Mouse (Mus musculus) thymus, adult 2 months (tissue): ENCODE measurements around the gene Kcns1. TPM values are rescaled to one million over a fixed set of nuclear protein-coding genes. Genes with fewer than 3 reads are reported as not detected.

Experiments
- DNase-seq: peaks from one replicate; pipeline ENCODE4 v3.0.0; 2021
- H3K27ac ChIP-seq: fragments of 200-500 bp; 2 replicates; pipeline ENCODE4 v1.5.1; 2012; ENCODE audit warnings: low read length, control low read depth; ENCODE audit not compliant: control insufficient read depth, insufficient read depth
- H3K27me3 ChIP-seq: fragments of 200-500 bp; 2 replicates; pipeline ENCODE4 v1.6.1; 2012; ENCODE audit warnings: mild to moderate bottlenecking, low read length, moderate library complexity, mixed read lengths; ENCODE audit not compliant: control insufficient read depth, insufficient read depth
- H3K36me3 ChIP-seq: fragments of 200-500 bp; 2 replicates; pipeline ENCODE4 v1.6.1; 2012; ENCODE audit warnings: mild to moderate bottlenecking, low read length, moderate library complexity; ENCODE audit not compliant: control insufficient read depth, insufficient read depth
- H3K4me1 ChIP-seq: fragments of 200-500 bp; replicated peaks from 2 replicates; pipeline ENCODE4 v1.6.1; 2012; ENCODE audit warnings: low read length; ENCODE audit not compliant: control insufficient read depth, insufficient read depth
- H3K4me3 ChIP-seq: fragments of 200-500 bp; 2 replicates; pipeline ENCODE4 v1.5.1; 2012; ENCODE audit warnings: mild to moderate bottlenecking, low read length, control low read depth, moderate library complexity; ENCODE audit not compliant: control insufficient read depth, insufficient read depth
- CTCF ChIP-seq: fragments of 200-500 bp; IDR thresholded peaks from 2 replicates; pipeline ENCODE4 v1.5.1; 2012; ENCODE audit warnings: mild to moderate bottlenecking, control low read depth, low read length, moderate library complexity, borderline replicate concordance; ENCODE audit not compliant: control insufficient read depth, poor library complexity, insufficient read depth; ENCODE audit errors: extremely low read depth
- POLR2A ChIP-seq: fragments of 200-500 bp; IDR thresholded peaks from 2 replicates; pipeline ENCODE4 v1.6.1; 2012; ENCODE audit warnings: mild to moderate bottlenecking, low read length, control low read depth, moderate library complexity; ENCODE audit not compliant: control insufficient read depth, poor library complexity, insufficient read depth; ENCODE audit errors: extremely low read depth
- WGBS: fragments of 180-500 bp; shearing (Covaris S2); methylation state at CpG from one replicate; pipeline ENCODE4 v1.1.7; 2018; 5-methylcytosine and 5-hydroxymethylcytosine counted together
- polyA plus RNA-seq: library from polyadenylated mRNA; depleted of rRNA; stranded (reverse); fragments of >200 nt; gene quantifications from 2 replicates; pipeline ENCODE4 v1.2.3, GENCODE M21; 2012

Kcns1 gene
- polyA plus RNA-seq, 1 experiment: 0.07 TPM

DNA sequence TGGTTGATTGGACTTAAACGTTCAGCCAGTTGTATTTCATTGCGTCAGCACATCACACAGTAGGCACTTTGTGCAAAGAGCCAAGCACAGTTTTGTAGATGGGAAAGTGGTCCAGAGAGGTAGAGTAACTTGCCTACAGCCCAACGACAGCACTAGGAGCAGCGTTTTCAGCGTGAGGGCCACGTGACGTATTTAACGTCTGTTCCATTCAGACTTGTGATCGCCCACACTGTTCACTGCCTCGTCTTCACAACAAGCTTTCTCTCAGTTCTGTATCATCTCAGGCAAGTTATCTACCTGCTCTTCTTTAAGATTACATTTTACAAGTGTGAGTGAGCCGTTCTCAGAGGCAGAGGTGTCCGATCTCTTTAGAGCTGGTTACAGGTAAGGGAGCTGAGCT is 24.4 kb downstream of the Kcns1 start:
- peaks cover 55% of the 10 kb centered on the region for H3K36me3 ChIP-seq
- 97% methylated on average over 12 of the region's 12 CpGs for WGBS
- no peak for TF ChIP-seq POLR2A
- no peak for TF ChIP-seq CTCF

DNA sequence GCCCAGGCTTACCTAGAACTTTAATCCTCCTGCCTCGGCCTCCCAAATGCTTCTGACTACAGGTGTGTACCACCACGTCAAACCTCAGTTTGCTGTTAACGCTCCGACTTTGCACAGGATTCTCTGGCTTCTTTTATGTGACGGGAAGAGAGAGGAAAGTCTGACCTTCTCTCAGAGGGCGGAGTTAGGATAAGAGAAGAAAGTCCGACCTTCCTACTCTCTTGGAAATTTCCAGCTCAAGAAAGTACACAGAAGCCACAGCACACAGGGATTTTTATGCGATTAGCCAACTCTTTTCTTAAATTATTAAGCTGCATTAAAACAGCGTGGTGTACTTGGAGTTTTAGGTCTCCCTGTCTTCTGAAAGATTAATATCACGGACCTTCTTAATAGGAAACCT is 26.4 kb downstream of the Kcns1 start:
- H3K27me3 ChIP-seq: no peaks in the 10 kb centered on the region
- no peak for DNase-seq
- H3K4me3 ChIP-seq: no peak overlapping the region
- no peak overlapping the region for H3K27ac ChIP-seq
- no peaks in the 10 kb centered on the region for H3K4me1 ChIP-seq
- 96% methylated on average over 10 of the region's 10 CpGs for WGBS
- H3K36me3 ChIP-seq: peaks cover 51% of the 10 kb centered on the region
- TF ChIP-seq POLR2A (no peak), CTCF (no peak)

More for the DNA sequence above, 24.4 kb downstream of the Kcns1 start:
- Histone ChIP-seq H3K27ac (no peak overlapping the region), H3K4me3 (no peak overlapping the region), H3K4me1 (no peaks in the 10 kb centered on the region), H3K27me3 (no peaks in the 10 kb centered on the region)
- no peak for DNase-seq

DNA sequence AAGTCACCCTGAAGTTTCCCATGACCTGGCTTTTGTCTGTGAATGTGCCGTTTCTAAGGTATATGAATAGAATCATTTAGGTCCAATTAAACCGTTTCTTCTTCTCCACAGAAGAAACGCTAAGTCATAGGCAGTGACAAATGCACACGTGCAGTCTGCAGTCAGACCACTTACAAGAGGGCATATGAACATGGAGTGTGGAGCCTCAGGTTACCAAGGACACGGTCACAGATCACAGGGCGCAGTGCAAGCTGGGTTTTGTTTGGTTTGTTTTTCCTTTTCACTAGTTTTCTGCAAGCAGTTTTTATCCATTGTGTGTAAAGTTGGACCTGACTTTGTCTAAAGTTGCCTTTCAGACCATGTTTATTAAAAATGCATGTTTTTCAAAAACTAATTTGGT is 26.9 kb downstream of the Kcns1 start:
- TF ChIP-seq CTCF (no peak), POLR2A (no peak)
- DNase-seq: no peak
- WGBS: 79% methylated on average over 6 of the region's 6 CpGs
- no peak overlapping the region for H3K4me3 ChIP-seq
- H3K27me3 ChIP-seq: no peaks in the 10 kb centered on the region
- H3K27ac ChIP-seq: no peak overlapping the region
- H3K4me1 ChIP-seq: no peaks in the 10 kb centered on the region
- peaks cover 51% of the 10 kb centered on the region for H3K36me3 ChIP-seq

DNA sequence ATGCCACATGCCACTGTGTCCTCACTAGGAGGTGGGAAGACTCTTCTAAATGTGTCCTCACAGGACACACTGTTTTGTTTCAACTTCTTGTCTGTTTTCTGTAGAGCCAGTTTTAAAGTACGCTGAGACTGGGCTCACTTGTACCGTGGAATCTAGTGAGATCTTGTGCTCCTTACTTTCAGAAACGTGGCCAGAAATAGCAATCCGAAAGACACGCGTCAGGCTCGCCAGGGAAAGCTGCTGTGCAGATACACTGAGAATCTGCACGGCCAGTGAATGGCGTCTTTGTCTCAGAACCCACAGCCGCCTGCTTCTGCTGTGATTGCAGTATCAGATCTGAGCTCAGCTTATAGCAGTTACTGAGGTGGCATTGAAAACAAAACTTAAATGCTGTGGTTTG is 28.9 kb downstream of the Kcns1 start:
- 97% methylated on average over 10 of the region's 10 CpGs for WGBS

DNA sequence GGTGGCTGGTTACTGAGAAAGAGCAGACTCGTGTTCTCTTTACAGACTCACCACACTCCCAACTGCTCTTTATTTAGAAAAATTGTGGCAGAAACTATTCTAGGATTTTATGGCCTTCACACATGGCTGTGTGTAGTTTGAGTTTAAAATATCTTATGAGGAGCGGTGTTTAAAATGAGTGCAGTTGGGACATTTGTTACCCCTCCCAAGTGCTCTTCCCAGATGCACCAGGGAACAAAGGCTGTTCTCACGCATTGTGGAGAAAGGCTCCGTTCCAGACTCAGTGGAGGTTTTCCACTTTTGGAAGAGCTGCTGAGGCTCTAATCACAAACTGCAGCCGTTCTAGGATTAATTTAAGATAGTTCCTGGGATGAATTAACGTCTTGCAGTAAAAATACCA is 33.2 kb downstream of the Kcns1 start:
- peaks cover 69% of the 10 kb centered on the region for H3K36me3 ChIP-seq
- no peaks in the 10 kb centered on the region for H3K27me3 ChIP-seq
- H3K4me1 ChIP-seq: no peaks in the 10 kb centered on the region
- TF ChIP-seq POLR2A (no peak), CTCF (no peak)
- 98% methylated on average over 6 of the region's 6 CpGs for WGBS
- no peak overlapping the region for H3K27ac ChIP-seq
- DNase-seq: no peak
- no peak overlapping the region for H3K4me3 ChIP-seq

More for the DNA sequence above, 28.9 kb downstream of the Kcns1 start:
- Histone ChIP-seq H3K36me3 (peaks cover 50% of the 10 kb centered on the region), H3K27ac (no peak overlapping the region), H3K27me3 (no peaks in the 10 kb centered on the region), H3K4me1 (no peaks in the 10 kb centered on the region), H3K4me3 (no peak overlapping the region)
- no peak for DNase-seq
- no peak for TF ChIP-seq POLR2A
- TF ChIP-seq CTCF: no peak

DNA sequence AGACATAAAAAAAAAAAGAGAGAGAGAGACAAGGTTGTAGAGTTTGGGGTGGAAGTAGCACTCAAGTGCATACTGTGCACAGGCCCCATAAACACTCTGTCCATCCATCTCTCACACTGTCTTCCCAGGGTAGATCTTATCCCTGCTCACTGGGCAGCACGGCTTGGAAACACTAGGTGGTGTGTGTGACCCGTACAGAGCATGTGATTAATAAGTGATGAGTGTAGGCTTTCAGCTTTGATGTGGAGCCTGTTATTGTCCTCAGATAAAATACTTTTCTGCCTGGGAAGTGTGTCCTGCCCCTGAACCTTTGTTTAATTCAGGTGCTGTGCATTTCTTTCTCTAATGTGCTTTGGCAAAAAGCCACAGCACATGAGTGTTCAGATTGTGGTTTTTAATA is 34.5 kb downstream of the Kcns1 start:
- Histone ChIP-seq H3K4me3 (no peak overlapping the region), H3K27ac (no peak overlapping the region), H3K36me3 (peaks cover 65% of the 10 kb centered on the region), H3K4me1 (no peaks in the 10 kb centered on the region), H3K27me3 (no peaks in the 10 kb centered on the region)
- DNase-seq: no peak
- 74% methylated on average over 2 of the region's 2 CpGs for WGBS
- TF ChIP-seq POLR2A (no peak), CTCF (no peak)

DNA sequence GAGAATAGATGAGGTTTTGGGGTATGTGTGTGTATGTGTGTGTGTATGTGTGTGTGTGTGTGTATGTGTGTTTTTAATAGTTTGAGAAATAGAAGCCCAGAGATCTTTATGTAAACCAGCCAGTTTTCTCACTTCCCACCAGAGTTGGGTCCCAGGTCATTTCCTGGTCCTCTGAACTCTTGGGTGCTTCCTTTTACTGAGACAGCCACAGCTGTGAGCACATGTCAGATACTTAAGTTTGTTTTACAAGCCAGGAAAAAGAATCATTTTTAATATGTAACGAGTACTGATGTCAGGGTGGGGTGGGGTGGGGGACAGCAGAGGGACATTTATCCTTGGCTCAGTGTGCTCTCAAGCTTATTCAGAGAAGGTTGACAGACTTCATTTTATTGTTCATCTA is 35.5 kb downstream of the Kcns1 start:
- Histone ChIP-seq H3K4me3 (no peak overlapping the region), H3K27me3 (no peaks in the 10 kb centered on the region), H3K36me3 (peaks cover 71% of the 10 kb centered on the region), H3K27ac (no peak overlapping the region), H3K4me1 (no peaks in the 10 kb centered on the region)
- no peak for DNase-seq
- TF ChIP-seq POLR2A: no peak
- TF ChIP-seq CTCF: no peak
- 91% methylated on average over 1 of the region's 1 CpGs for WGBS
